10 mouse cellular contexts compared by ENCODE assay signal in genomic region chr8:120213939-120214338, GRCm38 (mm10). TPM values are rescaled to one million over a fixed set of nuclear protein-coding genes. Genes with fewer than 3 reads are reported as not detected.
A peak's percentile ranks its signal among the peaks of the same experiment; 100 is the strongest.
DNase-seq lines count a peak whose midpoint lies in the region; TF ChIP-seq lines count a peak whose summit lies in the region.
"Had no signal": no experiment of that assay in that cellular context is flagged by ENCODE, and none has a peak within 500 bp of the region (broad histone marks: within the 10 kb centered on the region; RNA-seq: fewer than 3 reads in every experiment).

No protein-coding gene starts in this region.

- DNase-seq in adrenal gland, adult 2 months: peak; percentile 55
- DNase-seq in adrenal gland, adult 18-20 months (ENCODE audit: low spot score in 2 of 2): no peak
- peak; percentile 91 for DNase-seq in liver, adult 2 months (ENCODE audit: extremely low read depth, low read depth, low spot score)
- DNase-seq in liver: no peak
- DNase-seq in cerebellum, postnatal 14 days: peak; percentile 96 to 98
- peak; percentile 64 to 82 for DNase-seq in heart, postnatal 14 days
- DNase-seq in ovary, postnatal 14 days (ENCODE audit: low spot score): no peak
- no peak for DNase-seq in embryo, embryonic 11 days
- DNase-seq: kidney, adult 8-10 months had no signal

- H3K4me1 ChIP-seq in liver, adult 2 months (ENCODE audit: control insufficient read depth, insufficient read depth, low read length): no peaks in the 10 kb centered on the region; the same call in 1 of the 2 replicates

- H3K27me3 ChIP-seq in liver, adult 2 months (ENCODE audit: control insufficient read depth, insufficient read depth, low read length): no peaks in the 10 kb centered on the region
- H3K27me3 ChIP-seq: Patski had no signal

- no peak for TF ChIP-seq CTCF in liver, adult 2 months (IDR thresholded peaks at IDR 0.05; ENCODE audit: low read depth, low read length)

- 47% methylated on average over 5 of the region's 5 CpGs for WGBS in liver, adult 2 months

- TF ChIP-seq POLR2A in liver, adult 2 months (IDR thresholded peaks at IDR 0.05; ENCODE audit: extremely low read depth, insufficient read depth, low read length): no peak

- no peaks in the 10 kb centered on the region for H3K36me3 ChIP-seq in liver, adult 2 months (ENCODE audit: control insufficient read depth, insufficient read depth, low read length)

- no peak overlapping the region for H3K4me3 ChIP-seq in liver, adult 2 months (ENCODE audit: insufficient read depth, low read depth, low read length)

- intact Hi-C loops in heart, postnatal 14 days (cut with DNase I): loop anchor here (5.0 kb wide), 1 partner anchor 37 kb away; the partner anchor contains the start of gene Fam92b

- no peaks in the 10 kb centered on the region for H3K79me2 ChIP-seq in liver, adult 2 months (ENCODE audit: control insufficient read depth, insufficient read depth, low read length)

- no peak overlapping the region for H3K27ac ChIP-seq in liver, adult 2 months (replicated peaks; ENCODE audit: insufficient read depth, low read depth, low read length)

- no peak overlapping the region for H3K9ac ChIP-seq in liver, adult 2 months (ENCODE audit: low read depth, low read length)

RNA-seq across cellular contexts. Expression of gene Gse1, which starts 14.3 kb away (rescaled TPM):
- 10 to 100 TPM; 27.1 to 28.7 TPM for total RNA-seq in adrenal gland, adult 2 months (2021)
- polyA plus RNA-seq in adrenal gland, adult 2 months (2012; rRNA removed): 42.1 and 46.3 TPM in 2 replicates
- total RNA-seq in adrenal gland, adult 18-20 months (2021): 10 to 100 TPM; 23.9 to 24.1 TPM
- total RNA-seq in liver, adult 2 months (2014; rRNA removed): 2.6 and 3.6 TPM in 2 replicates
- 8.5 and 10.0 TPM in 2 replicates for polyA plus RNA-seq in liver, adult 2 months (2012; rRNA removed)
- 10 to 100 TPM; 29.0 to 33.1 TPM for total RNA-seq in heart, postnatal 14 days (2021)

RNA-seq across cellular contexts. Expression of gene Fam92b, which starts 36.7 kb away (rescaled TPM):
- total RNA-seq in adrenal gland, adult 2 months (2021): 1 to 10 TPM in 1 of 2 experiments, under 1 TPM in 1; 0.61 to 1.4 TPM
- polyA plus RNA-seq in adrenal gland, adult 2 months (2012; rRNA removed): 0.95 and 1.7 TPM in 2 replicates
- total RNA-seq in adrenal gland, adult 18-20 months (2021): 1 to 10 TPM in 1 of 2 experiments, under 1 TPM in 1; 0.70 to 1.6 TPM
- total RNA-seq in liver, adult 2 months (2014; rRNA removed): not detected in 2 replicates
- not detected in 2 replicates for polyA plus RNA-seq in liver, adult 2 months (2012; rRNA removed)
- total RNA-seq in heart, postnatal 14 days (2021): not detected

Comparison
In these comparisons a context has a peak if more than half of its experiments do, and no peak if none do; other contexts are left out.
1. DNase-seq: peak in adrenal gland, adult 2 months (single experiment), liver, adult 2 months (single experiment), cerebellum, postnatal 14 days (2 of 2) and heart, postnatal 14 days (2 of 2); none in adrenal gland, adult 18-20 months (0 of 2), liver (single experiment), ovary, postnatal 14 days (single experiment) and embryo, embryonic 11 days (single experiment).